Mouse (Mus musculus) myocyte (in vitro differentiated cells): Measurements from ENCODE around the gene Sec24d.

ENCODE experiments used
- MAX ChIP-seq: IDR thresholded peaks from one replicate; pipeline ENCODE4 v1.6.1; 2011; ENCODE audit warnings: low read depth, mild to moderate bottlenecking, control low read depth
- MYOD1 ChIP-seq, 3 experiments: IDR thresholded peaks; one replicate each; pipeline ENCODE4 v1.6.1; 2011; ENCODE audit warnings: control low read depth in 2 of 3, low read depth in 2 of 3, mild to moderate bottlenecking in 2 of 3, moderate library complexity in 1 of 3; ENCODE audit not compliant: insufficient read length in 2 of 3, control insufficient read depth in 1 of 3
- POLR2A ChIP-seq: IDR thresholded peaks from one replicate; pipeline ENCODE4 v1.6.1; 2011; ENCODE audit warnings: low read depth, mild to moderate bottlenecking, control low read depth, moderate library complexity; ENCODE audit not compliant: insufficient read length
- REST ChIP-seq: IDR thresholded peaks from one replicate; pipeline ENCODE4 v1.6.1; 2011; ENCODE audit warnings: mild to moderate bottlenecking, control low read depth, moderate library complexity; ENCODE audit not compliant: insufficient read depth, insufficient read length

GRCm38 (mm10) chr3:123343690-123344089 lies 76.4 kb downstream of the Sec24d start:
- TF ChIP-seq MAX (no peak), MYOD1 (IDR thresholded peaks at IDR 0.05; ENCODE audit: control insufficient read depth in 1 of 3, insufficient read length in 2 of 3, low read depth in 2 of 3) (no peak), POLR2A (no peak), REST (no peak)
